Mouse (Mus musculus): ENCODE data around the gene Slc33a1. TPM values are rescaled to one million over a fixed set of nuclear protein-coding genes. Genes with fewer than 3 reads are reported as not detected.

Slc33a1 gene
- polyA plus RNA-seq (2016; fragmentation: Nextera tagmentation; extraction: Ambion mirVana), result 11.7 and 13.6 TPM in 2 replicates

DNA sequence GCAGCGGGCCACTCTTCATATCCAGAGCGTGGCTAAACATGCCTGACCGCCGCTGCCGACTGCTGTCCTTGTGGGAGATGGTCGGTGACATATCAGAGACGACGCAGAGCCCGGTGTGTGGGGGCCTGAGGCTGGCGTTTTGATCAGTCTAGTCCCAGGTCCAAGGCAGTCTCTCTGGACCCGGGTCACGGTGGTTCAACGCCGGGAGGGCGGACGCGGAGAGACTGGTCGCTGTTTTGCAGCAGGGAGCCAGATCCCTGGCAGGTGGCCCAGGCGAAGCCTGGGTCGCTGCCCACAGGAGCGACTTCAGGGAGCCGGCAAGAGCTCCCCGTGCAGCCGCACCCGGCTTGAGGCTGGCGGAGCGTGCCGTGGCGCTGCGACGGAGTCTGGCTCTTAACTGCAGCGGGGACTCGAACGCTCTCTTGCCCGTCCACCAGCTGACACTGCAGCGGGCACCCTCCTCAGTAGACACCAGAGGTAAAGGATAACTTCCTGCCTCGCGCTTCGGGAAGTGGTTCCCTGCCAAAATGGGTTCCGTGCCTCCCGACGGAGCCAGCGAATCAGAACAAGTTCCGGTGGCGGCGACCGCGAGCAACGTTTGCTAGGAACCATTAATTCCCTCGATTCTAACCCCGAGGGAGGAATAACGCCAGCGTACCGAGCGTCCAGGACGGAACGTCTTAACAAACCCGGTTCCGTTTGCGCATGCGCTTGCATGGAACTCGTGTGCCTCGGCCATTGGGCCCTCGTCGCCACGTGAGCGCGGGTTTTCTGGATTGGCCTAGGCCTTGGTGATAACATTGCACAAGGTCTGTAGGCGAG is at the start of gene Slc33a1:
TSS of gene Slc33a1 (minus strand) at position 669 of the 822 bp plus-strand sequence.
- H3K36me3 ChIP-seq, result no peaks in the 10 kb centered on the region; the same call in 1 of the 2 replicates
- under 1% methylated on average over 69 of the region's 69 CpGs for WGBS

DNA sequence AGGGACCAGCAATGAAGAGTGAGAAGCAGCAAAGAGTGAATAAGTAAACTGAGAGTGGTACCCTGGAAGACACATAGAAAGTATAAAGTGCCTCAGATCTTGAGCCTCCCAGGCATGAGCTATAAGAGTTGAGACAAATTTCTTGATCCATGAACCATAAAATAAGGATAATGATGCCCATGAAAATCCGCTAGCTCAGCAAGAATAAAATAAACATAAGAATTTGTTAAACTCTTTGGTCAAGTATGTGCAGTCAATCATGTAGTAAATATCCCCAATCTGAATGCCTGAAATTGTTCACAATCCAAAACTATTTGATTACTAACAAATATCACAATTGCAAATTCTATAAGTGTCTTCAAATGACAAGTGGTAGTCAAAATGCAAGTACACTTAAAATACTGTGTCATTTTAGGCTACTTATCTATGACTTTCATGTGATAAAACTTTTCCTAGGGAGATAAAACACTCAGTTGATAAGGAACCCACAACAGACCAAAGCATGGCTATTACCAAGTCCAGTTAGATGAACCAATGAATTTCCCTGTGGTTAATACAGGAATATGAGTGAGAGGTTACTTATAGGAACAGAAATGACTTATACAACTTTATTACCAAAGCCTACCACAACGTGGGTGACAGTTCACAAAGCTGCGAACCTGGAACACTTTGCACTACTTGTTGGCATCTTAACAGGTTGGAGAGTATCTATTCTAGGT is 24.3 kb upstream of the Slc33a1 start:
- WGBS, result 93% methylated on average over 3 of the region's 3 CpGs
- no peak for DNase-seq (ENCODE audit: low spot score)
- peaks cover 97% of the 10 kb centered on the region for H3K36me3 ChIP-seq
- no peak overlapping the region for H3K27ac ChIP-seq
- no peaks in the 10 kb centered on the region for H3K9me3 ChIP-seq (replicated peaks)
- H3K4me1 ChIP-seq, result no peaks in the 10 kb centered on the region
- H3K4me3 ChIP-seq, result no peak overlapping the region
- no peaks in the 10 kb centered on the region for H3K27me3 ChIP-seq (ENCODE audit: low read depth, poor library complexity, severe bottlenecking)

More for the DNA sequence above, at the start of gene Slc33a1:
- Histone ChIP-seq H3K4me1 (peaks cover 12% of the 10 kb centered on the region), H3K4me3 (peak within 1 kb of the TSS; percentile 73), H3K9me3 (replicated peaks) (no peaks in the 10 kb centered on the region), H3K27me3 (ENCODE audit: low read depth, poor library complexity, severe bottlenecking) (no peaks in the 10 kb centered on the region), H3K27ac (peak within 1 kb of the TSS; percentile 88)
- peak; percentile 99 for DNase-seq (ENCODE audit: low spot score)

DNA sequence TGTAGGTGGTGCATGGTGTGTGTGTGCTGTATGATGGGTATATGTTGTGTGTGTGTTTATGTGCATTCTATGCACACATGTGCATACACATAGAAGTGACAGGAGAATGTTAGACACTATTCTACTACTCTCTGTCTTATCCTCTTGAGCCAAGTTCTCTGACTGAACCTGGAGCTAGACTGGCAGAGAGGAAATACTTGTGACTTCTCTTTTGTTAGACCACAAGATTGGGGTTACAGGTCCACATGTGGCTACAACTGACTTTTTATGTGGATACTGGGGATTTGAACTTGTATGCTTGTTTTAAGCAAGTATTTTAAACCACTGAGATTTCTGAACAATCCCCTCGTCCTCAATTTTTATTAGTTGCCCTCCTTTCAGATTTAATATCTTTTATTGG is 22.1 kb upstream of the Slc33a1 start:
- no peak for DNase-seq (ENCODE audit: low spot score)
- Histone ChIP-seq H3K27ac (no peak overlapping the region), H3K9me3 (replicated peaks) (no peaks in the 10 kb centered on the region), H3K36me3 (peaks cover 96% of the 10 kb centered on the region), H3K27me3 (ENCODE audit: low read depth, poor library complexity, severe bottlenecking) (no peaks in the 10 kb centered on the region), H3K4me1 (no peaks in the 10 kb centered on the region), H3K4me3 (no peak overlapping the region)
- 98% methylated on average over 1 of the region's 1 CpGs for WGBS

DNA sequence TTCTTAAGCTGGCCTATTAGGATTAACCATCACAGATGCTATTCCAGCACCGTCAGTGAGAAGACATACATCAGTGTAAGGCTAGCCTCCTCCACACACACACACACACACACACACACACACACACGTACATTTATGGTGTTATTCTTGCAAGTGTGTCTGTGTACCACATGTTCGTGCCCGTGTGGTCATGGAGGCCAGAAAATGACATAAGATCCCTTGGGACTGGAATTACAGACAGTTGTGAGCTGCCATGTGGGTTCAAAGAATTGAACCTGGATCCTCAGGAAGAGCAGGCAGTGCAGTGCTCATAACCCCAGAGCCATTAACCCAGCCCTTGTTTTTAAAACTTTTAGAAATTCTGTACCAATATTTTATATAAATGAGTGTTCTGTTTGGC is 13.3 kb upstream of the Slc33a1 start:
- H3K27me3 ChIP-seq (ENCODE audit: low read depth, poor library complexity, severe bottlenecking), result no peaks in the 10 kb centered on the region
- H3K4me3 ChIP-seq, result peak overlapping the region; percentile 91; the same call in 1 of the 2 replicates
- no peak for DNase-seq (ENCODE audit: low spot score)
- H3K27ac ChIP-seq, result no peak overlapping the region
- no peaks in the 10 kb centered on the region for H3K9me3 ChIP-seq (replicated peaks)
- H3K36me3 ChIP-seq, result peaks cover 36% of the 10 kb centered on the region
- peaks cover 7% of the 10 kb centered on the region for H3K4me1 ChIP-seq
- WGBS, result 83% methylated on average over 4 of the region's 4 CpGs

DNA sequence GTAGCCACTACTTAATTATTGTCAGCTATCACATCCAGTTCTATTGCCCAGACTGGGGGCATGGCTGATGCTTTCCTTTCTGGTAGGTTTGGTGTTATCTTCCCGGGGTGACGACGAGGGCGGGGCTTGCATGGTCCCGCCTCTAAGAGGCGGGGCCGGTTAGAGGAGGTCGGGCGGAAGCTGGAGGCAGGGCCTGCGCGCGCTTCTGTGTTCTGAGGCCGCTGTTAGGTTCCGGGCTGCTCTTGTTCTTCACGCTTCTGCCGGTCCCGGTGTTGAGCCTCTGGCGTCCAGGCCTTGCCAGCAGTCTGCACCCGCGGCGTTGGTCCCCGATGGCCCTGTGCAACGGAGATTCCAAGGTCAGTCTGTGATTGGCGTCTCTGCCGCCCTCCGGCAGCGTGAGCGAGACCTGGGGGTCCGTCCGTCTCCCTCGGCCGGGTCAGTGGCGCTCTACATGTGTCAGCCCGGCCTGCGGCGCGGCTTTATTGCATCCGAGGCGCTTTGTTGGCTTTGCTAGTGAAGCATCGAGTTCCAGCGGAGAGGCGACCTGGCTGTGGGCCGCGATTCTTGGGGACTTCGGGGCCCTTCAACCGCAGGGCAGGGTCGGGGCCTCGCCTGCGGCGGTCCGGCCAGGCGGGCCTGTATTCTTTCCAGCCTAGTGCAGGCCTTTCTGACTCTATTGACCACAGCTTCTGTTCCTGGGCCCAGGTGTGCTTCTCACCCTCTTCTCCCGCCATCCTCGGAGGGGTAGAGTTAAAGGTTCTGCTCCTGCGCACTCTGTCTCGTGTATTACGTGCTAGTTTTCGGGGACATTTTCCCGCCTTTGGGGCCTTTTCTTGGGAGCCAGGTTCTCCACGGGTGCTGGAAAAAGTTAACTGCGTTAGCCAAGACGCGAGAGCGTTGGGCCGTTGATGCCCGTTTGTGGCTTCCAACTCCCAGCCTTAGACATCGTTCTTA is 11.7 kb upstream of the Slc33a1 start, which contains the start of gene Gmps:
TSS of gene Gmps (plus strand) at position 152 of the 954 bp plus-strand sequence.
- Histone ChIP-seq H3K36me3 (peaks cover 21% of the 10 kb centered on the region), H3K27ac (peak within 1 kb of the TSS; percentile 96), H3K9me3 (replicated peaks) (no peaks in the 10 kb centered on the region), H3K4me3 (peak within 1 kb of the TSS; percentile 91), H3K4me1 (peaks cover 7% of the 10 kb centered on the region), H3K27me3 (ENCODE audit: low read depth, poor library complexity, severe bottlenecking) (no peaks in the 10 kb centered on the region)
- under 1% methylated on average over 67 of the region's 67 CpGs for WGBS
- peak; percentile 92 for DNase-seq (ENCODE audit: low spot score)

DNA sequence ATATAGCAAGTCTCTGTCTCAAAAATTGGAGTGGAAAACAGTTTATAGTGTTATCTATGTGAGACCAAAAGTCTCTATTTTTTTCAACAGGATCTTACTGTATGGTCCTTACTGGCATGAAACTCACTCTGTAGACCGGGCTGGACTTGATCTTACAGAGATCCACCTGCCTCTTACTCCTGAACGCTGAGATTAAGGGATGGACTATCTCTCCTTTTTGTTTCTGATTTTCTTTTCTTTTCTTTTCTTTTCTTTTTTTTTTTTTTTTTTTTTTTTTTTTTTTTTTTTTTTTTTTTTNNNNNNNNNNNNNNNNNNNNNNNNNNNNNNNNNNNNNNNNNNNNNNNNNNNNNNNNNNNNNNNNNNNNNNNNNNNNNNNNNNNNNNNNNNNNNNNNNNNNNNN is 1.4 kb upstream of the Slc33a1 start:
- H3K36me3 ChIP-seq, result no peaks in the 10 kb centered on the region; the same call in 1 of the 2 replicates
- no peak overlapping the region for H3K4me3 ChIP-seq
- no peak overlapping the region for H3K27ac ChIP-seq
- peaks cover 12% of the 10 kb centered on the region for H3K4me1 ChIP-seq
- H3K9me3 ChIP-seq (replicated peaks), result no peaks in the 10 kb centered on the region
- H3K27me3 ChIP-seq (ENCODE audit: low read depth, poor library complexity, severe bottlenecking), result no peaks in the 10 kb centered on the region
- 79% methylated on average over 2 of the region's 2 CpGs for WGBS
- no peak for DNase-seq (ENCODE audit: low spot score)

DNA sequence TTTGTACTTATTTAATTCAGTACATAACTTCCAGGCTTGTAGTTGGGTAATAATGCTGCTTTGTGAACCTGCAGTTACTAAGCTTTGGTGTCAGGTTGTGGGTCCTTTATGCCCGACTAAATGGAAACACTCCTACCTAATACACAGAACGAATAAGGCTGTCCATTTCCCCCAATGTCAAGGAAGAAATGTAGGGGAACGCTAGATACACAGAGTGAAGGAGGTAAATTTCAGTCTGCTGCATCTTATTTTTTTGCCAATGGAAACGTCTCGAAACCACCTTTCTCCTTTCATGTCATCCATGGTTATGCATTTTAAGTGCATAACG is 318 bp upstream of the Slc33a1 start:
- Histone ChIP-seq H3K9me3 (replicated peaks) (no peaks in the 10 kb centered on the region), H3K27me3 (ENCODE audit: low read depth, poor library complexity, severe bottlenecking) (no peaks in the 10 kb centered on the region), H3K4me1 (peaks cover 12% of the 10 kb centered on the region), H3K27ac (peak overlapping the region; percentile 88), H3K4me3 (peak overlapping the region; percentile 73), H3K36me3 (no peaks in the 10 kb centered on the region; the same call in 1 of the 2 replicates)
- WGBS, result 75% methylated on average over 6 of the region's 6 CpGs
- no peak for DNase-seq (ENCODE audit: low spot score)

DNA sequence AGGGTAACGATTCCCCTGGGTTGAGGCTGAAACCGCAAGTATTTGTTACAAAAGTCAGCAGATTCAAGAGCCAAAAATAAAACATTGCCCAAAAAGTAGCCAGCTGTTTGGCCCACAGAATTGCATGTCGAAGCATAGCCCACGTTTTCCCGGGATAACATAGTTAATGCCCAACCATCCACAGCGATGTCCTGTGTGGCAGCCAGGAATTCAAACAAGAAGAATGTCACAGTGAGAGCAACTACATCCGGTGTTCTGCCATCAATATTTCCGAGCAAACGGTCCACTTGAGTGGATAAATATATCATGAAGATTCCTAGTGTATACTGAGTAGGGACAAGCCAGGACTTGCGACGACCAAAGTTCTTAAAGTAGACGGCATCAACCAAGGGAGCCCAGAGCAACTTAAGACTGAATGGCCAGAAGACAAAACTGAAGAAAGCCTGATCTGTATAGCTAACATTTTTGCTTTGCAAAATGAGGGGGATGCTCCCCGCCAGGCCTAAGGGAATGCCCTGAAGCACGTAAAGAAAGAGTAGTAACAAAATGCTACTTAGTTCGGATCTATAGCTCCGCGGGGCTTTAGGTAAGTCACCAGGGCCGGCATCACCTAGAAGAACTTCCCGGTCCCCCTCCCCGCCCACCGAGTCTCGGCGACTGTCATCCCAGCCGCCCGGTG is 1.0 kb downstream of the Slc33a1 start:
- Histone ChIP-seq H3K27ac (peak overlapping the region; percentile 88), H3K4me1 (peaks cover 12% of the 10 kb centered on the region), H3K9me3 (replicated peaks) (no peaks in the 10 kb centered on the region), H3K36me3 (no peaks in the 10 kb centered on the region; the same call in 1 of the 2 replicates), H3K27me3 (ENCODE audit: low read depth, poor library complexity, severe bottlenecking) (no peaks in the 10 kb centered on the region), H3K4me3 (peak overlapping the region; percentile 73)
- DNase-seq (ENCODE audit: low spot score), result peak; percentile 32
- WGBS, result 12% methylated on average over 25 of the region's 25 CpGs

DNA sequence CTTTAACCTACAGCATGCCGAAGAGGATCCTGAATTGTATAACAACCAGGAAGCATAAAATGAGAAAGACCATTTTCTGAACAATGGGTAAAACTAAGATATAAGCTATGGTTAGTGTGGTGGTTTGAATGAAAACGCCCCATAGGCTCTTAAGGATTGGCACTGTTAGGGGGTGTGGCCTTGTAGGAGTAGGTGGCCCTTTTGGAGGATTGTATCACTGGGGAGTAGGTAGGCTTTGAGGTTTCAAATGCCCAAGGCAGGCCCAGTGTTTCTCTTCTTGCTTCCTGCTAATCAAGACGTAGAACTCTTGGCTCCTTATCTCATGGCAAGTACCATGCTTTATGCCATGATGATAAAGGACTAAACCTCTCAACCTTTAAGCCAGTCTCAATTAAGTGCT is 14.7 kb downstream of the Slc33a1 start:
- Histone ChIP-seq H3K27me3 (ENCODE audit: low read depth, poor library complexity, severe bottlenecking) (no peaks in the 10 kb centered on the region), H3K4me1 (no peaks in the 10 kb centered on the region), H3K9me3 (replicated peaks) (no peaks in the 10 kb centered on the region), H3K36me3 (peaks cover 16% of the 10 kb centered on the region), H3K4me3 (no peak overlapping the region), H3K27ac (no peak overlapping the region)
- no peak for DNase-seq (ENCODE audit: low spot score)
- WGBS, result 80% methylated on average over 3 of the region's 3 CpGs

DNA sequence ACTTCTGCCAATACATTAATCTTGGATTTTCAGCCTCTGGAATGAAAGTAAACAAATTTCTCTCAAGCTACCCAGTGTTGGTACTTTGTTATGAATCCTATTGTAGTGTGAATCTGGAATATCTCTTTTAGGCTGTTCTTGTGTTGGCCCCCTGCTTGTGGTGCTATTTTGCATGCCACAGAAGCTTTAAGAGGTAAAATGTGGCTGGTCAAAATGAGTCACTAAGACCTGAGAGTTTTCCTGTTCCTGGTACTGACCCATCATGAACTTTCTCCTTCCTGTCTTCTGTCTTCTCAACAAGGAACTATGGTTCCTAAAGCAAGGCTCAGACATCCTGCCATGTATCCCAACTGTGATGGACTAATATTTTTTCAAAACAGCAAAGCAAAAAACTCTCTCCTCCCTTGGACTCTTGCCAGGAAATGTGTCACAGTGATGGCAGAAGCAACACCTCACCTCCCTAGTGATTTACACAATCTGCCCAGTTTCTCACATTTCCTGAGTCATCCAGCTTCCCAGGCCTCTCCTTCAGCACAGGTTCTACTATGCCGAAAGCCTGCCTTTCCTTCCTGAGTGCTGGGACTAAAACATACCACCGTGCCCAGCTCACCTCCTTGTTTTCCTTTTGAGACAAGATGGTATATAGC is 23.2 kb downstream of the Slc33a1 start:
- Histone ChIP-seq H3K4me1 (no peaks in the 10 kb centered on the region), H3K4me3 (no peak overlapping the region), H3K27me3 (ENCODE audit: low read depth, poor library complexity, severe bottlenecking) (no peaks in the 10 kb centered on the region), H3K27ac (no peak overlapping the region), H3K9me3 (replicated peaks) (no peaks in the 10 kb centered on the region), H3K36me3 (peaks cover 21% of the 10 kb centered on the region)
- 94% methylated on average over 2 of the region's 2 CpGs for WGBS
- DNase-seq (ENCODE audit: low spot score), result no peak

DNA sequence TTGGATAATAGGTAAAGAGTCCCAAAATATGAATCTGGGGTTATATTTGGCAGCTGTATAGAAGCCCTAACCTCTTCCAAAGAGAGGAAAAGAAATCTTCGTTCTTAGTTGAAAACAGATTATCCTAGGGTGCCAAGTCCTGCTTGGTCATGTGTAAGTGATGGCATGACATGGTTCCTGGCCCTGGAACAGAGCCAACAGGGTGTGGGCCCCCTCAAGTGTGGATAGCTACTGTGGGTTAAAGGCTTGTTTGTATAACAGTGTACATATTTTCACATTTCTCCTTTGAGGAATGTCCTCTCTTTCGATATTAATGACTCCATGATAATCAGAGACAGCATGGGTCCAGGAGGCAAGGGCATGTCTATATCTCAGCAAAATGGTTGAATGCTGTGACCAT is 25.6 kb downstream of the Slc33a1 start:
- no peak overlapping the region for H3K4me3 ChIP-seq
- peaks cover 12% of the 10 kb centered on the region for H3K36me3 ChIP-seq
- no peak overlapping the region for H3K27ac ChIP-seq
- no peak for DNase-seq (ENCODE audit: low spot score)
- H3K4me1 ChIP-seq, result no peaks in the 10 kb centered on the region
- 94% methylated on average over 2 of the region's 2 CpGs for WGBS
- H3K9me3 ChIP-seq (replicated peaks), result no peaks in the 10 kb centered on the region
- H3K27me3 ChIP-seq (ENCODE audit: low read depth, poor library complexity, severe bottlenecking), result no peaks in the 10 kb centered on the region
